Mouse (Mus musculus) liver, embryonic 14.5 days (tissue): ENCODE measurements around the gene Draxin.

ENCODE experiments used
- CTCF ChIP-seq: IDR thresholded peaks from 2 replicates; pipeline ENCODE4 v1.5.1; 2016; ENCODE audit warnings: antibody characterized with exemption, low read depth, control low read depth
- EP300 ChIP-seq: IDR thresholded peaks from 2 replicates; pipeline ENCODE4 v1.6.1; 2016; ENCODE audit warnings: antibody characterized with exemption, low read depth

- no peak for TF ChIP-seq CTCF
- no peak for TF ChIP-seq EP300
Observed at GRCm38 (mm10) chr4:148075259-148075658, 55.2 kb downstream of the Draxin start.
